Mouse (Mus musculus) cerebellum, adult 2 months (tissue): ENCODE measurements around the gene Gtf2f2.

Experiments
- CTCF ChIP-seq: fragments of 200-500 bp; IDR thresholded peaks from 2 replicates; pipeline ENCODE4 v1.5.1; 2011; ENCODE audit warnings: low read depth, mild to moderate bottlenecking, control low read depth, low read length, moderate library complexity, borderline replicate concordance; ENCODE audit not compliant: insufficient read depth
- POLR2A ChIP-seq: fragments of 200-500 bp; IDR thresholded peaks from 2 replicates; pipeline ENCODE4 v1.6.1; 2011; ENCODE audit warnings: low read length, control low read depth, borderline replicate concordance; ENCODE audit not compliant: insufficient read depth

- TF ChIP-seq CTCF (no peak), POLR2A (no peak)
These were observed 151.0 kb downstream of the Gtf2f2 start for GRCm38 (mm10) chr14:75859619-75860018.
